Mouse (Mus musculus) sigmoid colon, adult 10 weeks (tissue): ENCODE results near the gene Thumpd1. TPM values are rescaled to one million over a fixed set of nuclear protein-coding genes. Genes with fewer than 3 reads are reported as not detected.

Experiments
- polyA plus RNA-seq: library from polyadenylated mRNA; stranded (reverse); fragments of 350-450 nt; fragmentation: Illumina TruSeq; extraction: RNeasy Lipid Tissue Mini Kit (QIAGEN cat#74804); gene quantifications from one replicate; pipeline ENCODE4 v1.2.3, GENCODE M21; 2014; ENCODE audit warnings: low read depth, low replicate concordance

The Thumpd1 gene
- 43.9 TPM for polyA plus RNA-seq

GRCm38 (mm10) chr7:119720253-119720946, at the start of gene Thumpd1:
Gene Thumpd1 (minus strand): TSS chr7:119720798.

GRCm38 (mm10) chr7:119760527-119760951, 39.9 kb upstream of the Thumpd1 start, which contains the start of gene Acsm3:
Gene Acsm3 (plus strand): TSS chr7:119760923.

GRCm38 (mm10) chr7:119689726-119690125, 30.9 kb downstream of the Thumpd1 start, which contains the start of gene Acsm4:
Gene Acsm4 (plus strand): TSS chr7:119690026.

Other genes with a start within 250 kb of the Thumpd1 start
- not detected for gene Umod, start 241.5 kb downstream of the Thumpd1 start, polyA plus RNA-seq
- not detected for gene Acsm5, start 201.3 kb downstream of the Thumpd1 start, polyA plus RNA-seq
- gene Pdilt, start 197.3 kb downstream of the Thumpd1 start, polyA plus RNA-seq = not detected
- gene Acsm2, start 166.5 kb downstream of the Thumpd1 start, polyA plus RNA-seq = not detected
- gene Acsm1, start 113.8 kb downstream of the Thumpd1 start, polyA plus RNA-seq = not detected
- not detected for gene Acsm4, start 30.8 kb downstream of the Thumpd1 start, polyA plus RNA-seq
- gene Acsm3, start 40.1 kb upstream of the Thumpd1 start, polyA plus RNA-seq = 591 TPM
- gene Rexo5, start 73.2 kb upstream of the Thumpd1 start, polyA plus RNA-seq = 27.8 TPM
- 19.6 TPM for gene Eri2, start 73.3 kb upstream of the Thumpd1 start, polyA plus RNA-seq
- 11.9 TPM for gene Lyrm1, start 175.1 kb upstream of the Thumpd1 start, polyA plus RNA-seq
- 15.0 TPM for gene Dcun1d3, start 175.5 kb upstream of the Thumpd1 start, polyA plus RNA-seq